Mouse (Mus musculus): ENCODE data around the gene Gm30191.

The Gm30191 gene

GRCm38 (mm10) chr4:134284942-134285341 lies 38.2 kb downstream of the Gm30191 start:
- CTCF ChIA-PET: interaction anchor here (0.7 kb wide), 1 partner anchor 533 kb away, joined by 3 read pairs; no protein-coding TSS in a partner anchor

- CTCF ChIA-PET: interaction anchor here (0.6 to 0.7 kb wide), 2 partner anchors 251 to 331 kb away, joined by 3 to 5 read pairs; no protein-coding TSS in a partner anchor
These were observed 39.8 kb downstream of the Gm30191 start for GRCm38 (mm10) chr4:134286226-134287167.

- CTCF ChIA-PET: no interaction called here
These were observed 40.4 kb downstream of the Gm30191 start for GRCm38 (mm10) chr4:134287168-134287564.

GRCm38 (mm10) chr4:134287575-134288025 lies 40.9 kb downstream of the Gm30191 start, which contains the start of gene Pdik1l:
Gene Pdik1l, minus strand, starts transcription at chr4:134287895.
- CTCF ChIA-PET: interaction anchor here (0.6 kb wide), 1 partner anchor 99 kb away, joined by 3 read pairs; no protein-coding TSS in a partner anchor

- CTCF ChIA-PET: interaction anchor here (0.6 to 0.7 kb wide), 2 partner anchors 100 to 277 kb away, joined by 3 read pairs; no protein-coding TSS in a partner anchor
These were observed 41.9 kb downstream of the Gm30191 start for GRCm38 (mm10) chr4:134288397-134289256.

- CTCF ChIA-PET: interaction anchor here (0.5 to 1.2 kb wide), 3 partner anchors 20 to 257 kb away, joined by 3 to 5 read pairs (median 3); no protein-coding TSS in a partner anchor
These were observed 45.3 kb downstream of the Gm30191 start for GRCm38 (mm10) chr4:134292067-134292466.

- CTCF ChIA-PET: interaction anchor here (0.5 to 1.2 kb wide), 3 partner anchors 19 to 467 kb away, joined by 3 to 9 read pairs (median 7); no protein-coding TSS in a partner anchor
These were observed 46.4 kb downstream of the Gm30191 start for GRCm38 (mm10) chr4:134293061-134293691.

GRCm38 (mm10) chr4:134293692-134294163 lies 47.0 kb downstream of the Gm30191 start:
- CTCF ChIA-PET: interaction anchor here (0.6 kb wide), 1 partner anchor 100 kb away, joined by 7 read pairs; no protein-coding TSS in a partner anchor

- CTCF ChIA-PET: interaction anchor here (0.7 kb wide), 1 partner anchor 44 kb away, joined by 5 read pairs; no protein-coding TSS in a partner anchor
These were observed 49.4 kb downstream of the Gm30191 start for GRCm38 (mm10) chr4:134296096-134296495.

GRCm38 (mm10) chr4:134296523-134296922 lies 49.8 kb downstream of the Gm30191 start:
- CTCF ChIA-PET: interaction anchor here (0.7 kb wide), 1 partner anchor 44 kb away, joined by 5 read pairs; no protein-coding TSS in a partner anchor

GRCm38 (mm10) chr4:134297369-134297768 lies 50.6 kb downstream of the Gm30191 start:
- CTCF ChIA-PET: no interaction called here

GRCm38 (mm10) chr4:134298626-134299497 lies 52.1 kb downstream of the Gm30191 start:
- CTCF ChIA-PET: interaction anchor here (1.2 kb wide), 1 partner anchor 82 kb away, joined by 3 read pairs; no protein-coding TSS in a partner anchor

GRCm38 (mm10) chr4:134299498-134299810 lies 52.7 kb downstream of the Gm30191 start:
- CTCF ChIA-PET: interaction anchor here (1.2 kb wide), 1 partner anchor 83 kb away, joined by 3 read pairs; no protein-coding TSS in a partner anchor

Data from spleen, embryonic (tissue).